Comparison of ENCODE assay signal across 9 mouse cellular contexts in the genomic region with DNA sequence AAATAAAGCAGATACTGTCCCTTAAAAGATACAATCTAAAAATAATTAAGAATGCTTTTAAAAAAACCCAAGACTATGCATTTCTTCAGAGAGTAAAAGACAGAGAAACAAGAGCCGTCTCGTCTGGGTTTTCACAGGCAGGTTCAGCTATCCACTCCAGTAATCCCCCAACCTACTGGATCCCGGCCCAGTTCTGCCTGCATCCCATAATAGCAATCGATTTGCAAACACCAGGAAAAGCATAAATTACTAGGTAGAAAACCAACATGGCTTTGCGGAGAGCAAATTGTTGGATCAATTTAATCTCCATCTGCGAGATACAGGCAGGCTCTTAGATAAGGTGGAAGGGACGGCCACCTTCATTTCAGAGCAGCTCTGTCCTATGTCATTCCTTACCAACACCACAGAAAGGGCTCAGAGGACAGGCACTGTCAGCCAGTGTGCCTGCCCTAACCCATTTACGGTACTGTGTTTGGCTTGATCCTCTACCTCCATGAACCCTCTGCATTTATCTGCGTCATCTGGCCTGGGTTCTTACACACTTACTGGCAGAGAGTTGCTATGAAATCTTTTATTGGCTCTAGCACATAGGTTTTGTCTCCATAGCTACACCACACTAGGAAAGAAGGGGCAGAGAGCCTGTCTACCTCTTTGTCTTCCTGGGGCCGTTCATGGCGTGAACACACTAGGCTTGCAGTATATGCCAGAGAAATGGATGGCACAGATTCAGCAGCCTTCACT.
A peak's percentile ranks its signal among the peaks of the same experiment; 100 is the strongest.
DNase-seq lines count a peak whose midpoint lies in the region; ATAC-seq and TF ChIP-seq lines count a peak whose summit lies in the region.
"Had no signal": no experiment of that assay in that cellular context is flagged by ENCODE, and none has a peak within 500 bp of the region (broad histone marks: within the 10 kb centered on the region; RNA-seq: fewer than 3 reads in every experiment).

No protein-coding gene starts in this region.

- H3K27me3 ChIP-seq in heart, embryonic 12.5 days (replicated peaks), result no peaks in the 10 kb centered on the region
- H3K27me3 ChIP-seq in intestine, postnatal 0 days (replicated peaks; ENCODE audit: control insufficient read depth, insufficient read depth, low read length), result no peaks in the 10 kb centered on the region
- H3K27me3 ChIP-seq in stomach, postnatal 0 days (ENCODE audit: control insufficient read depth, insufficient read depth, low read length), result no peaks in the 10 kb centered on the region
- H3K27me3 ChIP-seq: liver, embryonic 13.5 days had no signal

- TF ChIP-seq CTCF in intestine, postnatal 0 days (IDR thresholded peaks at IDR 0.05; ENCODE audit: low read depth), result no peak
- TF ChIP-seq CTCF in stomach, postnatal 0 days (IDR thresholded peaks at IDR 0.05; ENCODE audit: low read depth), result no peak

- H3K36me3 ChIP-seq in heart, embryonic 12.5 days, result peaks cover 8% of the 10 kb centered on the region; the same call in 1 of the 2 replicates
- H3K36me3 ChIP-seq in intestine, postnatal 0 days (ENCODE audit: control insufficient read depth, insufficient read depth), result no peaks in the 10 kb centered on the region; the same call in 1 of the 2 replicates
- H3K36me3 ChIP-seq in stomach, postnatal 0 days (ENCODE audit: control insufficient read depth, insufficient read depth, low read length), result no peaks in the 10 kb centered on the region
- H3K36me3 ChIP-seq: liver, embryonic 13.5 days had no signal

- no peak overlapping the region for H3K4me2 ChIP-seq in heart, embryonic 12.5 days
- H3K4me2 ChIP-seq in intestine, postnatal 0 days (replicated peaks; ENCODE audit: low read depth), result no peak overlapping the region
- H3K4me2 ChIP-seq in stomach, postnatal 0 days (replicated peaks; ENCODE audit: low read depth), result no peak overlapping the region
- H3K4me2 ChIP-seq: liver, embryonic 13.5 days had no signal

- no peak for TF ChIP-seq EP300 in stomach, postnatal 0 days (optimal IDR thresholded peaks at IDR 0.05)

- WGBS in heart, embryonic 12.5 days, result 36% methylated on average over 11 of the region's 11 CpGs
- WGBS in intestine, postnatal 0 days, result 54% methylated on average over 11 of the region's 11 CpGs
- 38% methylated on average over 11 of the region's 11 CpGs for WGBS in stomach, postnatal 0 days

- H3K4me1 ChIP-seq in heart, embryonic 12.5 days (replicated peaks), result peaks cover 56% of the 10 kb centered on the region
- H3K4me1 ChIP-seq in intestine, postnatal 0 days (replicated peaks; ENCODE audit: control insufficient read depth, insufficient read depth, low read length), result peaks cover 12% of the 10 kb centered on the region; the same call in 1 of the 2 replicates
- H3K4me1 ChIP-seq in stomach, postnatal 0 days (replicated peaks; ENCODE audit: control insufficient read depth, insufficient read depth), result 0 out of 2 replicates have a peak, but pooled peaks cover 2% of the 10 kb centered on the region

- no peak overlapping the region for H3K4me3 ChIP-seq in heart, embryonic 12.5 days
- no peak overlapping the region for H3K4me3 ChIP-seq in intestine, postnatal 0 days (ENCODE audit: low read depth, low read length)
- H3K4me3 ChIP-seq in stomach, postnatal 0 days (ENCODE audit: low read depth, low read length), result no peak overlapping the region
- H3K4me3 ChIP-seq: liver, embryonic 13.5 days had no signal

- peak overlapping the region; percentile 81 for H3K27ac ChIP-seq in heart, embryonic 12.5 days (ENCODE audit: poor library complexity, severe bottlenecking)
- H3K27ac ChIP-seq in intestine, postnatal 0 days (ENCODE audit: low read depth, low read length), result peak overlapping the region; percentile 62
- H3K27ac ChIP-seq in stomach, postnatal 0 days (replicated peaks), result peak overlapping the region; percentile 58
- H3K27ac ChIP-seq: liver, embryonic 13.5 days had no signal

- no peak for ATAC-seq in heart, embryonic 12.5 days (ENCODE audit: insufficient number of reproducible peaks, low FRiP score)
- no peak for ATAC-seq in intestine, postnatal 0 days
- ATAC-seq in stomach, postnatal 0 days (ENCODE audit: low FRiP score, low TSS enrichment), result peak; percentile 49; the same call in 1 of the 2 replicates

- no peaks in the 10 kb centered on the region for H3K9me3 ChIP-seq in heart, embryonic 12.5 days (replicated peaks)
- H3K9me3 ChIP-seq in intestine, postnatal 0 days (ENCODE audit: control insufficient read depth), result no peaks in the 10 kb centered on the region
- H3K9me3 ChIP-seq in stomach, postnatal 0 days (ENCODE audit: control insufficient read depth, low read length), result no peaks in the 10 kb centered on the region
- H3K9me3 ChIP-seq: liver, embryonic 13.5 days had no signal

- no peak overlapping the region for H3K9ac ChIP-seq in heart, embryonic 12.5 days
- H3K9ac ChIP-seq in intestine, postnatal 0 days (ENCODE audit: low read depth, low read length), result no peak overlapping the region
- H3K9ac ChIP-seq in stomach, postnatal 0 days (ENCODE audit: low read length), result no peak overlapping the region
- H3K9ac ChIP-seq: liver, embryonic 13.5 days had no signal

- DNase-seq in heart, adult 9 months (ENCODE audit: low spot score in 2 of 2), result no peak
- peak; percentile 18 for DNase-seq in right cerebral cortex, postnatal 14 days
- no peak for DNase-seq in right cerebral cortex, postnatal 36 days (ENCODE audit: low spot score in 2 of 2)
- DNase-seq in stomach, postnatal 0 days (ENCODE audit: low spot score), result no peak
- DNase-seq in lung, postnatal 4 days, result no peak
- DNase-seq in adrenal gland, adult 8-10 months, result no peak
- DNase-seq: liver, embryonic 13.5 days had no signal
